Mouse (Mus musculus): ENCODE data around the gene Ptprn.

DNA sequence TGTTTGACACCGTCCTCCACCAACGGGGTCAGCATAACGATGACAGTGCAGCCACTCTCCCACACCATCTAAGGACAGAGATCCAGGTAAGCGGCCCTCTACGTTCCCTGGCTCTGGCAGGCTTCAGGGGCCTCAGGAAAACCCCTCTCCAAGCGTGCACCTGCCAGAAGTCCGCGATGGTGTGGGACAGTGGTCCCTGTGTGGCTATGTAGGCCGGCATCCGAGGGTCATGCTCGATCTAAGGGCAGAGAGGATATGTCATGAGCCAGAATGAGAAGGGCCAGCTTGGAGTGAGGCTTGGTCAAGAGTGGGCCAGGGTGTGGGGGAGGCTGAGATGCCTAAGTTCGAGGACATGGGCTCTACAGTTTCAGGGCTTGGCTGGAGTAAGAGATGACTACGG, 12.0 kb downstream of the Ptprn start:
- TF ChIP-seq CTCF (IDR thresholded peaks at IDR 0.05; ENCODE audit: low read depth) (no peak), EP300 (IDR thresholded peaks at IDR 0.05; ENCODE audit: low read depth) (no peak)

Measured in heart, postnatal 0 days (tissue).